15 mouse cellular contexts compared by ENCODE assay signal in genomic region chr11:88622496-88622895, GRCm38 (mm10).
DNase-seq lines count a peak whose midpoint lies in the region; ATAC-seq and TF ChIP-seq lines count a peak whose summit lies in the region.
"Had no signal": no experiment of that assay in that cellular context is flagged by ENCODE, and none has a peak within 500 bp of the region (broad histone marks: within the 10 kb centered on the region; RNA-seq: fewer than 3 reads in every experiment).

No protein-coding gene starts in this region.

- peak in 1 of 2 experiments; percentile 17 for DNase-seq in heart, adult 2 months
- no peak for DNase-seq in heart, postnatal 25 days (ENCODE audit: low spot score)
- no peak for DNase-seq in kidney, postnatal 10 days
- DNase-seq in induced T-regulatory cell, adult 2 months (ENCODE audit: low read depth), result peak; percentile 69
- DNase-seq: adrenal gland, adult 8-10 months; cerebellum, postnatal 14 days; liver, embryonic 13.5 days; midbrain, embryonic 14.5 days; retina, postnatal 1 day had no signal

- TF ChIP-seq POLR2A in heart, adult 2 months (IDR thresholded peaks at IDR 0.05; ENCODE audit: insufficient read depth, low read depth, low read length), result no peak

- peaks cover 40% of the 10 kb centered on the region for H3K4me1 ChIP-seq in heart, adult 2 months (ENCODE audit: control insufficient read depth, insufficient read depth, low read length)
- peaks cover 100% of the 10 kb centered on the region for H3K4me1 ChIP-seq in kidney, embryonic 14.5 days (ENCODE audit: control insufficient read depth, insufficient read depth, low read length)
- peaks cover 74% of the 10 kb centered on the region for H3K4me1 ChIP-seq in megakaryocyte, embryonic 14.5 days

- no peak overlapping the region for H3K4me2 ChIP-seq in kidney, embryonic 14.5 days (replicated peaks; ENCODE audit: low read depth, low read length)
- H3K4me2 ChIP-seq: embryonic facial prominence, embryonic 15.5 days; hindbrain, embryonic 15.5 days; liver, embryonic 13.5 days; neural tube, embryonic 12.5 days had no signal

- no peaks in the 10 kb centered on the region for H3K27me3 ChIP-seq in heart, adult 2 months (ENCODE audit: control insufficient read depth, insufficient read depth, low read length)
- no peaks in the 10 kb centered on the region for H3K27me3 ChIP-seq in kidney, embryonic 14.5 days (ENCODE audit: control insufficient read depth, insufficient read depth, low read length)
- no peaks in the 10 kb centered on the region for H3K27me3 ChIP-seq in megakaryocyte, embryonic 14.5 days (replicated peaks)
- H3K27me3 ChIP-seq: embryonic facial prominence, embryonic 15.5 days; hindbrain, embryonic 15.5 days; liver, embryonic 13.5 days; neural tube, embryonic 12.5 days had no signal

- H3K36me3 ChIP-seq in heart, adult 2 months (ENCODE audit: control insufficient read depth, insufficient read depth, low read length), result peaks cover 19% of the 10 kb centered on the region
- H3K36me3 ChIP-seq in kidney, embryonic 14.5 days (ENCODE audit: control insufficient read depth, insufficient read depth, low read length), result no peaks in the 10 kb centered on the region
- H3K36me3 ChIP-seq in megakaryocyte, embryonic 14.5 days (replicated peaks; ENCODE audit: low read length), result peaks cover 48% of the 10 kb centered on the region
- H3K36me3 ChIP-seq: embryonic facial prominence, embryonic 15.5 days; hindbrain, embryonic 15.5 days; liver, embryonic 13.5 days; neural tube, embryonic 12.5 days had no signal

- peaks cover 1% of the 10 kb centered on the region for H3K79me2 ChIP-seq in heart, adult 2 months (replicated peaks; ENCODE audit: control insufficient read depth, insufficient read depth, low read length)

- TF ChIP-seq CTCF in heart, adult 2 months (IDR thresholded peaks at IDR 0.05), result no peak

- H3K9ac ChIP-seq in heart, adult 2 months (ENCODE audit: low read depth, low read length), result no peak overlapping the region
- no peak overlapping the region for H3K9ac ChIP-seq in kidney, embryonic 14.5 days (ENCODE audit: low read depth, low read length)
- H3K9ac ChIP-seq: embryonic facial prominence, embryonic 15.5 days; hindbrain, embryonic 15.5 days; liver, embryonic 13.5 days; neural tube, embryonic 12.5 days had no signal

- ATAC-seq in kidney, embryonic 14.5 days (ENCODE audit: low FRiP score, low TSS enrichment), result no peak
- ATAC-seq in megakaryocyte, adult 5-6 weeks (ENCODE audit: poor library complexity, severe bottlenecking), result no peak

- no peaks in the 10 kb centered on the region for H3K9me3 ChIP-seq in kidney, embryonic 14.5 days (ENCODE audit: control insufficient read depth, low read length)
- no peaks in the 10 kb centered on the region for H3K9me3 ChIP-seq in megakaryocyte, embryonic 14.5 days
- H3K9me3 ChIP-seq: embryonic facial prominence, embryonic 15.5 days; hindbrain, embryonic 15.5 days; liver, embryonic 13.5 days; neural tube, embryonic 12.5 days had no signal

- intact Hi-C loops in heart, adult 2 months (cut with DNase I), result loop anchor here (5.0 kb wide), 2 partner anchors 50 to 65 kb away; no protein-coding TSS in a partner anchor
- intact Hi-C loops in heart, postnatal 25 days (cut with DNase I), result loop anchor here (5.0 kb wide), 2 partner anchors 65 to 95 kb away; partner anchors contain the start of gene Msi2

- WGBS in heart, adult 2 months, result 13% methylated on average over 6 of the region's 6 CpGs
- WGBS in kidney, embryonic 14.5 days, result 42% methylated on average over 6 of the region's 6 CpGs

- no peak for TF ChIP-seq EP300 in heart, adult 2 months (IDR thresholded peaks at IDR 0.05; ENCODE audit: insufficient read depth, low read depth, low read length)

- H3K4me3 ChIP-seq in heart, adult 2 months, result no peak overlapping the region
- H3K4me3 ChIP-seq in kidney, embryonic 14.5 days (ENCODE audit: low read length), result no peak overlapping the region
- H3K4me3 ChIP-seq in megakaryocyte, embryonic 14.5 days (replicated peaks), result peak overlapping the region; percentile 38
- H3K4me3 ChIP-seq: embryonic facial prominence, embryonic 15.5 days; hindbrain, embryonic 15.5 days; liver, embryonic 13.5 days; neural tube, embryonic 12.5 days had no signal

- peak overlapping the region; percentile 87 for H3K27ac ChIP-seq in heart, adult 2 months
- peak overlapping the region; percentile 43; the same call in 1 of the 2 replicates for H3K27ac ChIP-seq in kidney, embryonic 14.5 days (ENCODE audit: low read depth, low read length)
- H3K27ac ChIP-seq: embryonic facial prominence, embryonic 15.5 days; liver, embryonic 13.5 days; neural tube, embryonic 12.5 days had no signal
